ENCODE assay signal across 8 mouse cellular contexts in genomic region chr11:110478978-110479384, GRCm38 (mm10).
DNase-seq lines count a peak whose midpoint lies in the region; ATAC-seq lines count a peak whose summit lies in the region.

No protein-coding gene starts in this region.

- no peaks in the 10 kb centered on the region for H3K79me2 ChIP-seq in macrophage (ENCODE audit: inconsistent target)

- no peak overlapping the region for H3K27ac ChIP-seq in heart, embryonic 13.5 days (replicated peaks)
- no peak overlapping the region for H3K27ac ChIP-seq in macrophage
- H3K27ac ChIP-seq in stomach, embryonic 16.5 days (ENCODE audit: low read length) = no peak overlapping the region

- no peaks in the 10 kb centered on the region for H3K9me3 ChIP-seq in heart, embryonic 13.5 days
- no peaks in the 10 kb centered on the region for H3K9me3 ChIP-seq in stomach, embryonic 16.5 days (replicated peaks; ENCODE audit: control insufficient read depth, low read length)

- H3K4me3 ChIP-seq in heart, embryonic 13.5 days = peak overlapping the region; percentile 39
- peak overlapping the region; percentile 7; the same call in 1 of the 2 replicates for H3K4me3 ChIP-seq in macrophage (ENCODE audit: inconsistent target)
- H3K4me3 ChIP-seq in stomach, embryonic 16.5 days (replicated peaks; ENCODE audit: low read length) = peak overlapping the region; percentile 35

- WGBS in heart, embryonic 13.5 days = 0% methylated on average over 5 of the region's 6 CpGs
- 11% methylated on average over 5 of the region's 6 CpGs for WGBS in macrophage (ENCODE audit: missing documents)
- WGBS in stomach, embryonic 16.5 days = 1% methylated on average over 6 of the region's 6 CpGs

- no peaks in the 10 kb centered on the region for H3K27me3 ChIP-seq in heart, embryonic 13.5 days (replicated peaks)
- H3K27me3 ChIP-seq in stomach, embryonic 16.5 days (ENCODE audit: control insufficient read depth, insufficient read depth, low read length) = no peaks in the 10 kb centered on the region

- peaks cover 38% of the 10 kb centered on the region for H3K4me1 ChIP-seq in heart, embryonic 13.5 days
- peaks cover 24% of the 10 kb centered on the region for H3K4me1 ChIP-seq in stomach, embryonic 16.5 days (ENCODE audit: control insufficient read depth, insufficient read depth, low read length)

- peak overlapping the region; percentile 67 for H3K9ac ChIP-seq in heart, embryonic 13.5 days
- H3K9ac ChIP-seq in stomach, embryonic 16.5 days (ENCODE audit: low read length) = peak overlapping the region; percentile 30; the same call in 1 of the 2 replicates

- ATAC-seq in frontal cortex, adult (ENCODE audit: low TSS enrichment) = peak; percentile 79
- ATAC-seq in heart, embryonic 13.5 days (ENCODE audit: extremely low read depth, insufficient number of reproducible peaks, low FRiP score, low TSS enrichment) = no peak
- peak; percentile 76; the same call in 1 of the 2 replicates for ATAC-seq in stomach, embryonic 16.5 days (ENCODE audit: insufficient read depth, low FRiP score)

- H3K4me2 ChIP-seq in heart, embryonic 13.5 days = peak overlapping the region; percentile 67
- peak overlapping the region; percentile 52 for H3K4me2 ChIP-seq in stomach, embryonic 16.5 days (ENCODE audit: low read depth, low read length)

- no peak for DNase-seq in frontal cortex, postnatal 14 days (ENCODE audit: low spot score in 2 of 2)
- peak; percentile 78 to 82 for DNase-seq in cerebellum, postnatal 14 days
- peak; percentile 84 for DNase-seq in kidney, postnatal 14 days
- DNase-seq in gastrocnemius, postnatal 25 days = no peak

- H3K36me3 ChIP-seq in heart, embryonic 13.5 days = no peaks in the 10 kb centered on the region
- no peaks in the 10 kb centered on the region for H3K36me3 ChIP-seq in macrophage (ENCODE audit: inconsistent target)
- no peaks in the 10 kb centered on the region for H3K36me3 ChIP-seq in stomach, embryonic 16.5 days (ENCODE audit: control insufficient read depth, insufficient read depth, low read length)

Comparison
In these comparisons a context has a peak if more than half of its experiments do, and no peak if none do; other contexts are left out.
1. DNase-seq: peak in cerebellum, postnatal 14 days (2 of 2) and kidney, postnatal 14 days (single experiment); none in frontal cortex, postnatal 14 days (0 of 2) and gastrocnemius, postnatal 25 days (single experiment).
2. Peak in every context shown above with its lines, with median percentiles within 50 percentile points of each other: H3K4me3 ChIP-seq.